Mouse (Mus musculus) olfactory bulb, adult 2 months (tissue): ENCODE data around the gene Fbxw2. TPM values are rescaled to one million over a fixed set of nuclear protein-coding genes. Genes with fewer than 3 reads are reported as not detected.
"Not testable (repeated sequence)": the region's sequence is repeated elsewhere in the genome, so short reads cannot be mapped to it uniquely, and the experiment has no call there.

Source experiments
- H3K27ac ChIP-seq: fragments of 200-500 bp; 2 replicates; pipeline ENCODE4 v1.5.1; 2012; ENCODE audit warnings: low read depth, low read length; ENCODE audit not compliant: insufficient read depth
- H3K4me1 ChIP-seq: fragments of 200-500 bp; 2 replicates; pipeline ENCODE4 v1.6.1; 2012; ENCODE audit warnings: low read length; ENCODE audit not compliant: control insufficient read depth, insufficient read depth
- H3K4me3 ChIP-seq: fragments of 200-500 bp; 2 replicates; pipeline ENCODE4 v1.5.1; 2012; ENCODE audit warnings: mild to moderate bottlenecking, low read depth, low read length, moderate library complexity; ENCODE audit not compliant: insufficient read depth
- CTCF ChIP-seq: fragments of 200-500 bp; IDR thresholded peaks from 2 replicates; pipeline ENCODE4 v1.5.1; 2012; ENCODE audit warnings: low read depth, mild to moderate bottlenecking, low read length, moderate library complexity; ENCODE audit not compliant: insufficient read depth
- POLR2A ChIP-seq: fragments of 200-500 bp; IDR thresholded peaks from 2 replicates; pipeline ENCODE4 v1.6.1; 2012; ENCODE audit warnings: mild to moderate bottlenecking, low read depth, low read length, moderate library complexity; ENCODE audit not compliant: insufficient read depth
- WGBS: fragments of 180-500 bp; shearing (Covaris S2); methylation state at CpG from one replicate; pipeline ENCODE4 v1.1.7; 2018; 5-methylcytosine and 5-hydroxymethylcytosine counted together
- polyA plus RNA-seq: library from polyadenylated mRNA; stranded (reverse); fragments of >200 nt; gene quantifications from 2 replicates; pipeline ENCODE4 v1.2.4, GENCODE M21; 2012; ENCODE audit warnings: low replicate concordance; ENCODE audit not compliant: missing spikeins, insufficient read depth, insufficient read length

Fbxw2 gene
- polyA plus RNA-seq, 1 experiment: not detected

GRCm38 (mm10) chr2:34771368-34772226 is 54.5 kb downstream of the Fbxw2 start, which contains the start of gene Hspa5:
TSS of gene Hspa5 (plus strand) at chr2:34771970.
- under 1% methylated on average over 60 of the region's 60 CpGs for WGBS
- peak within 1 kb of the TSS; percentile 90 for H3K4me3 ChIP-seq
- TF ChIP-seq POLR2A: peak; percentile 99
- no peak for TF ChIP-seq CTCF
- peak within 1 kb of the TSS; percentile 80 for H3K27ac ChIP-seq
- peaks cover 6% of the 10 kb centered on the region for H3K4me1 ChIP-seq

GRCm38 (mm10) chr2:34770951-34771350 is 55.2 kb downstream of the Fbxw2 start:
- peak overlapping the region; percentile 80 for H3K27ac ChIP-seq

GRCm38 (mm10) chr2:34770049-34770448 is 56.1 kb downstream of the Fbxw2 start:
- H3K4me3 ChIP-seq: no peak overlapping the region
- 94% methylated on average over 2 of the region's 2 CpGs for WGBS
- H3K27ac ChIP-seq: no peak overlapping the region
- TF ChIP-seq CTCF: no peak
- no peak for TF ChIP-seq POLR2A
- peaks cover 6% of the 10 kb centered on the region for H3K4me1 ChIP-seq

More at GRCm38 (mm10) chr2:34770951-34771350, 55.2 kb downstream of the Fbxw2 start:
- Histone ChIP-seq H3K4me3 (peak overlapping the region; percentile 90), H3K4me1 (peaks cover 6% of the 10 kb centered on the region)
- TF ChIP-seq POLR2A (no peak), CTCF (no peak)
- WGBS: 0% methylated on average over 6 of the region's 6 CpGs

- Histone ChIP-seq H3K4me1 (no peaks in the 10 kb centered on the region), H3K4me3 (no peak overlapping the region), H3K27ac (no peak overlapping the region)
- no peak for TF ChIP-seq POLR2A
- TF ChIP-seq CTCF: no peak
- 56% methylated on average over 12 of the region's 12 CpGs for WGBS
These were observed 61.3 kb downstream of the Fbxw2 start for GRCm38 (mm10) chr2:34764801-34765200.

- TF ChIP-seq CTCF (no peak), POLR2A (no peak)
- Histone ChIP-seq H3K4me1 (no peaks in the 10 kb centered on the region), H3K27ac (no peak overlapping the region), H3K4me3 (no peak overlapping the region)
- WGBS: 78% methylated on average over 2 of the region's 2 CpGs
These were observed 63.2 kb downstream of the Fbxw2 start for GRCm38 (mm10) chr2:34762872-34763271.

- no peak overlapping the region for H3K4me3 ChIP-seq
- TF ChIP-seq CTCF (no peak), POLR2A (no peak)
- 92% methylated on average over 2 of the region's 2 CpGs for WGBS
- no peaks in the 10 kb centered on the region for H3K4me1 ChIP-seq
- no peak overlapping the region for H3K27ac ChIP-seq
These were observed 63.9 kb downstream of the Fbxw2 start for GRCm38 (mm10) chr2:34762174-34762573.

GRCm38 (mm10) chr2:34761272-34761671 is 64.8 kb downstream of the Fbxw2 start:
- not testable (repeated sequence) for H3K4me1 ChIP-seq, H3K4me3 ChIP-seq, H3K27ac ChIP-seq
- 95% methylated on average over 5 of the region's 5 CpGs for WGBS

GRCm38 (mm10) chr2:34757341-34757740 is 68.8 kb downstream of the Fbxw2 start:
- WGBS: 81% methylated on average over 1 of the region's 1 CpGs
- no peak overlapping the region for H3K27ac ChIP-seq
- TF ChIP-seq POLR2A: no peak
- TF ChIP-seq CTCF: no peak
- H3K4me1 ChIP-seq: peaks cover 5% of the 10 kb centered on the region
- no peak overlapping the region for H3K4me3 ChIP-seq

- Histone ChIP-seq H3K4me3 (peak within 1 kb of the TSS; percentile 70), H3K4me1 (peaks cover 6% of the 10 kb centered on the region), H3K27ac (peak within 1 kb of the TSS; percentile 47; the same call in 1 of the 2 replicates)
- 1% methylated on average over 14 of the region's 14 CpGs for WGBS
- no peak for TF ChIP-seq POLR2A
- no peak for TF ChIP-seq CTCF
These were observed 71.4 kb downstream of the Fbxw2 start, which contains the start of gene Gapvd1 for GRCm38 (mm10) chr2:34754551-34755358. TSS of gene Gapvd1 (minus strand) at chr2:34755232.

Other genes with a start within 250 kb of the Fbxw2 start
- not detected in 2 replicates for gene Gapvd1, start 71.1 kb downstream of the Fbxw2 start, polyA plus RNA-seq
- not detected in 2 replicates for gene Hspa5, start 54.3 kb downstream of the Fbxw2 start, polyA plus RNA-seq
- not detected in 2 replicates for gene Rabepk, start 26.4 kb downstream of the Fbxw2 start, polyA plus RNA-seq
- not detected in 2 replicates for gene Gm34653, start 6.7 kb upstream of the Fbxw2 start, polyA plus RNA-seq
- gene Cutal, start 48.1 kb upstream of the Fbxw2 start, polyA plus RNA-seq: not detected in 2 replicates
- gene Psmd5, start 48.7 kb upstream of the Fbxw2 start, polyA plus RNA-seq: not detected in 2 replicates
- gene Phf19, start 87.7 kb upstream of the Fbxw2 start, polyA plus RNA-seq: not detected in 2 replicates
- not detected in 2 replicates for gene Traf1, start 135.5 kb upstream of the Fbxw2 start, polyA plus RNA-seq
- gene Hc, start 235.1 kb upstream of the Fbxw2 start, polyA plus RNA-seq: not detected in 2 replicates